Mouse (Mus musculus) liver, postnatal 0 days (tissue): Measurements from ENCODE around the gene Elf1.

Experiments
- CTCF ChIP-seq: sonication (generic); IDR thresholded peaks from 2 replicates; pipeline ENCODE4 v1.5.1; 2016; ENCODE audit warnings: antibody characterized with exemption, low read depth
- EP300 ChIP-seq: IDR thresholded peaks from 2 replicates; pipeline ENCODE4 v1.6.1; 2016; ENCODE audit warnings: antibody characterized with exemption, low read depth, mild to moderate bottlenecking

GRCm38 (mm10) chr14:79535318-79535717 is 54.3 kb downstream of the Elf1 start:
- TF ChIP-seq CTCF (no peak), EP300 (0 out of 2 replicates have a peak, but pooled peaks have one; percentile 34)
